Mouse (Mus musculus): ENCODE data around the gene Fam196a. TPM values are rescaled to one million over a fixed set of nuclear protein-coding genes. Genes with fewer than 3 reads are reported as not detected.

Gene Fam196a
- polyA plus RNA-seq, 1 experiment from 2014 or later = 10.9 TPM

DNA sequence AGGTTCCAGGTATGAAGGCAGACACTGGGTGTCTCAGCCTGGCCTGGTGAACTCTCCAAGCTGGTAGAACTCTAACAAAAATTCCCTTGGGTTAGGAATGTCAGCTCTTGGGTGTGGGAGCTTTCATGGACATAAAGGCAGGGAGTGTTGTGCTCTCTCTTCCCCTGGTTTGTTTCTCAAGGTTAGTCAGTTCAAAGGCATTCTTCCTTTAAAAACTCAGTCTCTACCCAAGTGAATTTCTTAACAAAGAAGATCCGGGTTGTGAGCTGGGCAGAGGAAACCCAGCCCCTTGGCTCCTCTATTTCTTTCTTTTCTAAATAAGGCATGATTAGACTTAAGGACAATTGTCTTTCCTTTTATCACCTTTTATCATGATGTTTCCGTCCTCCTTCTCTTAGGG lies 6.3 kb downstream of the Fam196a start:
- no peaks in the 10 kb centered on the region for H3K9me3 ChIP-seq (ENCODE audit: control insufficient read depth, low read length)
- ATAC-seq = no peak
- no peak overlapping the region for H3K9ac ChIP-seq (ENCODE audit: low read depth, low read length)
- H3K36me3 ChIP-seq (ENCODE audit: control insufficient read depth, insufficient read depth, low read length) = no peaks in the 10 kb centered on the region
- H3K4me1 ChIP-seq (ENCODE audit: control insufficient read depth, insufficient read depth, low read depth, low read length) = peaks cover 4% of the 10 kb centered on the region; the same call in 1 of the 2 replicates
- H3K27ac ChIP-seq (ENCODE audit: low read depth, low read length) = no peak overlapping the region
- H3K27me3 ChIP-seq (replicated peaks; ENCODE audit: control insufficient read depth, insufficient read depth, low read length) = no peaks in the 10 kb centered on the region
- WGBS = 75% methylated on average over 2 of the region's 2 CpGs
- no peak overlapping the region for H3K4me2 ChIP-seq (ENCODE audit: low read length)
- no peak overlapping the region for H3K4me3 ChIP-seq (ENCODE audit: low read length)

DNA sequence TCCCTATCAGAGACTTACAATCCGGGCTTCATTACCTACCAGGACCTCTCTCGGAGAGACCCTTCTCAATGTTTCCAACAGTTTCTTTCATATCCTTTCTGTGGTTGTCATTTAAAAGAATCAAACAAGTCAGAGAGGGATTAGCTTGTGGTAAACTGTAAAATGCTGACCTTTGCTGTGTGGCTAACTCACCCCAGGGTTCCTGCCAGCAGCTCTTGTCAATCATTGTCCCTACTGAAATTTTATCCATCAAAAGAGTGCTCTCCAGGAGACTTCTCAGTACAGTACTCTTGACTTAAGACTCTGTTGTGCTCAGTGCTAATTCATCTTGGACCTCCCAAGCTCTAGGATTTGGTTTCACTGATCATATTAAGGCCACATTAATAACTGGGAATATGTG lies 36.2 kb downstream of the Fam196a start:
- 72% methylated on average over 2 of the region's 2 CpGs for WGBS

DNA sequence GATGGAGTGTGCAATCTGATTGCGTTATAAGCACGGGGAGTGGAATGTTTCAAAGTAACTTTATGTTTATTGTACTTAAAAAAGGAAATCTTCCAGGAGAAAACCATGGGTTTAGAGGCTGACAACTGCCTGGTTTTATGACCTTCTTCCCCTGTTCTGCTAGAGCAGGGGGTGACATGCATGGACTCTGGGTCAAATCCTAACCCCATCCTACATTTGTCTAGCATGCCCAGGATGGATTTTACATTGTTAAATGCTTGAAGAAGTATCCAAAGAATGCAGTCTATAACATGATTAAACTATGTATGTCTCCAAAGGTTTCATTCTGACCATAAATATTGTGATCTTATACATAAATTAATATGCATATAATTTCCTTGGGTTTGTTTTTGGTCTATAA lies 38.8 kb downstream of the Fam196a start:
- Histone ChIP-seq H3K36me3 (ENCODE audit: control insufficient read depth, insufficient read depth, low read length) (no peaks in the 10 kb centered on the region), H3K4me2 (ENCODE audit: low read length) (no peak overlapping the region), H3K4me3 (ENCODE audit: low read length) (no peak overlapping the region), H3K9ac (ENCODE audit: low read depth, low read length) (no peak overlapping the region), H3K27me3 (replicated peaks; ENCODE audit: control insufficient read depth, insufficient read depth, low read length) (no peaks in the 10 kb centered on the region), H3K27ac (ENCODE audit: low read depth, low read length) (no peak overlapping the region), H3K9me3 (ENCODE audit: control insufficient read depth, low read length) (no peaks in the 10 kb centered on the region), H3K4me1 (ENCODE audit: control insufficient read depth, insufficient read depth, low read depth, low read length) (no peaks in the 10 kb centered on the region)
- ATAC-seq = no peak
- 80% methylated on average over 2 of the region's 2 CpGs for WGBS

More for the DNA sequence above, 36.2 kb downstream of the Fam196a start:
- Histone ChIP-seq H3K4me1 (ENCODE audit: control insufficient read depth, insufficient read depth, low read depth, low read length) (no peaks in the 10 kb centered on the region), H3K9me3 (ENCODE audit: control insufficient read depth, low read length) (no peaks in the 10 kb centered on the region), H3K4me3 (ENCODE audit: low read length) (no peak overlapping the region), H3K27ac (ENCODE audit: low read depth, low read length) (no peak overlapping the region), H3K9ac (ENCODE audit: low read depth, low read length) (no peak overlapping the region), H3K36me3 (ENCODE audit: control insufficient read depth, insufficient read depth, low read length) (no peaks in the 10 kb centered on the region), H3K27me3 (replicated peaks; ENCODE audit: control insufficient read depth, insufficient read depth, low read length) (no peaks in the 10 kb centered on the region), H3K4me2 (ENCODE audit: low read length) (no peak overlapping the region)
- no peak for ATAC-seq

DNA sequence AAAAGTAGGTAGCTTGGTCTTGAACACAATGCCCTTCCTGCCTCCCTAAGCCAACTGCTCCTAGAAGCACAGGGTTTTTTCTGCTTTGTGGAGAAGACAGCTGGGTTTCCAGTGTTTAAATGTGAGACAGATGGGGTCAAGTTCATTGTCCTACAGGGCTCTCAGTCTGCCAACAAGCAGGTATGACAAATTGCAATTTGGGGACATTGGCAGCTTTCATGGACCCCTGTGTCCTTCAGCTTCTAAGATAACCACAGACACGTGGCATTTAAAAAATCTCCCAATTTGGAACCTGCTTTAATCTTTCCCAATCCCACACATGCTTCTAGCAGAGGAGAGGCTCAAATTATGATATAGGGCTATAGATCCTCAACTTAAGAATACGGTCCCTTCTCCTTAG lies 43.6 kb downstream of the Fam196a start:
- Histone ChIP-seq H3K27me3 (replicated peaks; ENCODE audit: control insufficient read depth, insufficient read depth, low read length) (no peaks in the 10 kb centered on the region), H3K4me3 (ENCODE audit: low read length) (no peak overlapping the region), H3K9me3 (ENCODE audit: control insufficient read depth, low read length) (no peaks in the 10 kb centered on the region), H3K36me3 (ENCODE audit: control insufficient read depth, insufficient read depth, low read length) (no peaks in the 10 kb centered on the region), H3K4me2 (ENCODE audit: low read length) (no peak overlapping the region), H3K4me1 (ENCODE audit: control insufficient read depth, insufficient read depth, low read depth, low read length) (no peaks in the 10 kb centered on the region), H3K27ac (ENCODE audit: low read depth, low read length) (no peak overlapping the region), H3K9ac (ENCODE audit: low read depth, low read length) (no peak overlapping the region)
- no peak for ATAC-seq
- 66% methylated on average over 2 of the region's 2 CpGs for WGBS

DNA sequence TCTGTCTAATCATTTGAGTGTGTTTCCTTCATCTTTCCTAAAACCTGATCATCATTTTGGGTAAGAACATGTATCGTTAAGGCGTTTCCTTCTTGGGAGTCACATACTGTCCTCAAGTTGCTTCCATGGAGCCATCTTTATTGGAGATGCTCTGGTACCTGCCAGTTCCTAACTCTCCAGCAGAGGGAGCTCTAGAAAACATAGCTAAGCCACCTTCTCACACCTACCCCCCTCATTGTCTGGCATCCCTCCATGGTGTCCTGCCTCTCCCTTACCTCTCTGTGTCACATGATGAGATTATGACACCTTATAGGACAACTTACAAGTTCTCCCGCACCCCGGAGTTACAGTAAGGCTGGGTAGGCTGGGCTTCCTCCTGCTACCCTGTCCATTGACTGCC lies 45.3 kb downstream of the Fam196a start:
- H3K27ac ChIP-seq (ENCODE audit: low read depth, low read length) = no peak overlapping the region
- no peak for ATAC-seq
- no peak overlapping the region for H3K9ac ChIP-seq (ENCODE audit: low read depth, low read length)
- H3K27me3 ChIP-seq (replicated peaks; ENCODE audit: control insufficient read depth, insufficient read depth, low read length) = no peaks in the 10 kb centered on the region
- WGBS = 97% methylated on average over 4 of the region's 4 CpGs
- no peaks in the 10 kb centered on the region for H3K36me3 ChIP-seq (ENCODE audit: control insufficient read depth, insufficient read depth, low read length)
- no peak overlapping the region for H3K4me2 ChIP-seq (ENCODE audit: low read length)
- H3K4me3 ChIP-seq (ENCODE audit: low read length) = no peak overlapping the region
- H3K9me3 ChIP-seq (ENCODE audit: control insufficient read depth, low read length) = no peaks in the 10 kb centered on the region
- no peaks in the 10 kb centered on the region for H3K4me1 ChIP-seq (ENCODE audit: control insufficient read depth, insufficient read depth, low read depth, low read length)

DNA sequence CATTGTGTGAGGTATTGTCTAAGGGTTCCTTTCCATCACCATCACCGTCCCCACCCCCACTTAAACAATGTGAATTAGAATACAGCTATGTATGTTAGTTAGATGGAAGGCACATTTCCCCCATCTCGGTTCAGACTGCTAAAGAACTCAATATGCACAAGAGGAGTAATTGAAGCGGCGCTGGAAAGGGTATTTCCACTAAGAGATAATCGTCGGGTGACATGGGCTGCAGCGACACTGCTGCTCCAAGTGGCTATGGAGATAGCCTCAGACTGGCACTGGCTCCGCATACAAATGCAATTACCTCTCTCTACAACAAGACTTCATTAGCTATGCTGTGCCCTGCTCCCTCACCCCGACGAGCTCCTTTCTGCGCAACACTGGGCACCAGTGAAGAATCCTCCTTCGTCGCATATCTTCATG lies 45.8 kb downstream of the Fam196a start:
- no peaks in the 10 kb centered on the region for H3K4me1 ChIP-seq (ENCODE audit: control insufficient read depth, insufficient read depth, low read depth, low read length)
- no peak overlapping the region for H3K9ac ChIP-seq (ENCODE audit: low read depth, low read length)
- no peaks in the 10 kb centered on the region for H3K9me3 ChIP-seq (ENCODE audit: control insufficient read depth, low read length)
- 0 out of 2 replicates have a peak, but pooled peaks have one; percentile 30 for ATAC-seq
- WGBS = 47% methylated on average over 13 of the region's 13 CpGs
- H3K36me3 ChIP-seq (ENCODE audit: control insufficient read depth, insufficient read depth, low read length) = no peaks in the 10 kb centered on the region
- H3K27ac ChIP-seq (ENCODE audit: low read depth, low read length) = no peak overlapping the region
- H3K4me2 ChIP-seq (ENCODE audit: low read length) = no peak overlapping the region
- H3K27me3 ChIP-seq (replicated peaks; ENCODE audit: control insufficient read depth, insufficient read depth, low read length) = no peaks in the 10 kb centered on the region
- H3K4me3 ChIP-seq (ENCODE audit: low read length) = no peak overlapping the region

DNA sequence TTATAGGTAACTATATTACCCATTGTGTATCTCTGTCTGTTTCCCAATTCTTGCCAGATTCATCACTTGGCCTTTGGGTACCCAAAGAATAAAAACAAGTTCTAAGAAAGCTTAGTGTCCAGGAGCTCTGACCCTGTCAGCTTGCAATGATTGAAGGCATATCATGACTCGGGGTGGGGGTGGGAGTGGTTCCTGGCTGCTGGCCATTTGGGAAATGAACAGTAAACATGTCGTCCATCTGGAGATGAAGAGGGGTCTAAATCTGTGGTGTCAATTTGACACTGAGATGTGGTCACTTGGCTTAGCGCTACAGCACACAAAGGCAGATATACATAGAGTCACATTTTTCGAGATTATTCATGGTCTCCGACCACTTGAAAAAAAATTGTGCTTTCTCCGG lies 54.7 kb downstream of the Fam196a start:
- H3K4me2 ChIP-seq (ENCODE audit: low read length) = no peak overlapping the region
- no peaks in the 10 kb centered on the region for H3K36me3 ChIP-seq (ENCODE audit: control insufficient read depth, insufficient read depth, low read length)
- peaks cover 4% of the 10 kb centered on the region; the same call in 1 of the 2 replicates for H3K4me1 ChIP-seq (ENCODE audit: control insufficient read depth, insufficient read depth, low read depth, low read length)
- WGBS = 59% methylated on average over 6 of the region's 6 CpGs
- H3K9me3 ChIP-seq (ENCODE audit: control insufficient read depth, low read length) = no peaks in the 10 kb centered on the region
- no peak for ATAC-seq
- no peak overlapping the region for H3K27ac ChIP-seq (ENCODE audit: low read depth, low read length)
- no peak overlapping the region for H3K4me3 ChIP-seq (ENCODE audit: low read length)
- no peaks in the 10 kb centered on the region for H3K27me3 ChIP-seq (replicated peaks; ENCODE audit: control insufficient read depth, insufficient read depth, low read length)
- no peak overlapping the region for H3K9ac ChIP-seq (ENCODE audit: low read depth, low read length)

DNA sequence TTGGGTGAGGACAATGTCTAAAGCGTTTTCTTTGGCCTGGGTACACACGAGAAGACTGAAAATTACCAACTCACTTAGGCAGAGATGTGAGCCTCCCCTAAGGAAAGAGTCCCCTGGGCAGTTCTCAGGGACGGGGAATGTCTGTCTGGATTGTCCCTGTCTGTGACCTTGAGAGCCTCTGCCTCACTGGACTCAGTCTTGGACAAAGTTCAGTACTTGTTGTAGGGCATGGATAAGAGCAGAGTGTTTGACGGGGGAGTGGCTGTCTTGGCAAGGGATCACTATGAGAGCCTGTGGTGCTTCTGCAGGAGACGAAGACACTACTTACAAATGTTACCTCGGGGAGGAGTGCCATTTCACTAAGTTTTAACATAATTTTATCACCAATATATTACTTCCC lies 57.8 kb downstream of the Fam196a start:
- Histone ChIP-seq H3K9ac (ENCODE audit: low read depth, low read length) (no peak overlapping the region), H3K27ac (ENCODE audit: low read depth, low read length) (no peak overlapping the region), H3K27me3 (replicated peaks; ENCODE audit: control insufficient read depth, insufficient read depth, low read length) (no peaks in the 10 kb centered on the region), H3K36me3 (ENCODE audit: control insufficient read depth, insufficient read depth, low read length) (no peaks in the 10 kb centered on the region), H3K4me3 (ENCODE audit: low read length) (no peak overlapping the region), H3K4me2 (ENCODE audit: low read length) (no peak overlapping the region), H3K4me1 (ENCODE audit: control insufficient read depth, insufficient read depth, low read depth, low read length) (peaks cover 4% of the 10 kb centered on the region; the same call in 1 of the 2 replicates), H3K9me3 (ENCODE audit: control insufficient read depth, low read length) (no peaks in the 10 kb centered on the region)
- 48% methylated on average over 6 of the region's 6 CpGs for WGBS
- ATAC-seq = no peak

DNA sequence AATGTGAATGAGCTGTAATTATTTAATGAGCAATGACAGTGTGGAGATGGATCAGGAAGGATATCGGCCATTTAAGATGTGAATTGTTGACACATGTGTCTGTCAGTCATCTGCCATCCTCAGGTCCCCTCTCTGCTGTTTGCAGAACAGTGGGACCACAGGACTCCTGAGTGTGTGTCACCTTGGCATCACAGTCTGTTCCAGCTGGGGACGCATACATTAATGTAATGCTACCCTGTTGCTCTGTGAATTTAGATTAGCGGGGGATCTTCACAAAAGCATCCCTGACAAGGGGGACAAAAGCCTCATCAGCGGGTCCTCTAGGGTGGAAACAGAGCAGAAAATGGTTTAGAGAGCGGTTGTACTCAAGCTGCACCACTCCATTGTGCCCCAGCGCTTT lies 59.2 kb downstream of the Fam196a start:
- Histone ChIP-seq H3K27ac (ENCODE audit: low read depth, low read length) (no peak overlapping the region), H3K4me1 (ENCODE audit: control insufficient read depth, insufficient read depth, low read depth, low read length) (peaks cover 4% of the 10 kb centered on the region; the same call in 1 of the 2 replicates), H3K9me3 (ENCODE audit: control insufficient read depth, low read length) (no peaks in the 10 kb centered on the region), H3K9ac (ENCODE audit: low read depth, low read length) (no peak overlapping the region), H3K36me3 (ENCODE audit: control insufficient read depth, insufficient read depth, low read length) (no peaks in the 10 kb centered on the region), H3K4me3 (ENCODE audit: low read length) (no peak overlapping the region), H3K27me3 (replicated peaks; ENCODE audit: control insufficient read depth, insufficient read depth, low read length) (no peaks in the 10 kb centered on the region), H3K4me2 (ENCODE audit: low read length) (no peak overlapping the region)
- ATAC-seq = no peak
- 18% methylated on average over 6 of the region's 6 CpGs for WGBS

DNA sequence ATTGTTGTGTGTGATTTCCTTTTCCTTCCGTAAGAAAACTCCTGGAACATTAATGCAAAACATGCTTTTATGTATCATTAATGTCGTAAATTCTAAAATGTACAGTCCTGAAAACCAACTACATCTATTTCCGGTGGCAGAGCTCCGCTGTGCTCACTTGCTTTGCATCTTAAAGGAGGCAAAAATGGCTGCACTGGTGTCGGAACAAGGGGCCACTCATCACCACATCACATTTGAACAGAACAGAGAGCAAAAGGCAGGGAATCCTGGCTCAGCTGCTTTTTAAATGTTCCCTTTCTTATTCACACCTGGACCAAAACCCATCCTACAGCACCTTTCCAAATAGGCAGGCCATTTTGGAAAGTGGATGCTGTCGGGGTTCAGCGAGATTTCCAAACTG lies 65.2 kb downstream of the Fam196a start:
- no peaks in the 10 kb centered on the region for H3K4me1 ChIP-seq (ENCODE audit: control insufficient read depth, insufficient read depth, low read depth, low read length)
- H3K9me3 ChIP-seq (ENCODE audit: control insufficient read depth, low read length) = no peaks in the 10 kb centered on the region
- H3K36me3 ChIP-seq (ENCODE audit: control insufficient read depth, insufficient read depth, low read length) = no peaks in the 10 kb centered on the region
- 93% methylated on average over 7 of the region's 7 CpGs for whole genome bisulfite sequencing
- no peak overlapping the region for H3K9ac ChIP-seq (ENCODE audit: low read depth, low read length)
- no peak overlapping the region for H3K4me2 ChIP-seq (ENCODE audit: low read length)
- no peak overlapping the region for H3K27ac ChIP-seq (ENCODE audit: low read depth, low read length)
- H3K4me3 ChIP-seq (ENCODE audit: low read length) = no peak overlapping the region
- H3K27me3 ChIP-seq (replicated peaks; ENCODE audit: control insufficient read depth, insufficient read depth, low read length) = no peaks in the 10 kb centered on the region
- ATAC-seq = no peak

Measured in hindbrain, embryonic 16.5 days (tissue).